Mouse (Mus musculus) spleen, adult 18-20 months (tissue): ENCODE results near the gene Habp4.

ENCODE experiments used
- DNase-seq, 2 experiments: peaks; one replicate each; pipeline ENCODE4 v3.0.0; 2022; ENCODE audit warnings: mixed read lengths in 2 of 2

The Habp4 gene

DNA sequence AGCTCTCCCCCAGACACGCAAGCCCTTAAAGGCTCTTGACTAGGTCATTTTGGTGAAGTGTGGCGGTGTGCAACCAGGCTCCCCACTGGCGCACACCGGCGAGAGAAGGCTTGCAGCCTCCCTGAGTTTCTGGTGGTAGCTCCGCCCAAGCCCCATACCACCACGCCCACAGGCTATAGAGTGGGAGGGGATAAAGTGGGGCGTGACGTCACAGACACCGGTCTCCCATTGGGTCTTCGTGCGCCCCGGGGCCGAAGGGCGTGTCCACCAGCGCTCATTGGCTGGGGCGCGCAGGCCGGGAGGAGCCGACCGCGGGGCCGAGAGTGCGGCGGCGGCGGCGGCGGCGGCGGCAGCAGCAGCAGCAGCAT lies at the start of gene Habp4:
Gene Habp4 (plus strand): TSS at position 277 of the 368 bp plus-strand sequence.
- peak; percentile 96 to 98 for DNase-seq

DNA sequence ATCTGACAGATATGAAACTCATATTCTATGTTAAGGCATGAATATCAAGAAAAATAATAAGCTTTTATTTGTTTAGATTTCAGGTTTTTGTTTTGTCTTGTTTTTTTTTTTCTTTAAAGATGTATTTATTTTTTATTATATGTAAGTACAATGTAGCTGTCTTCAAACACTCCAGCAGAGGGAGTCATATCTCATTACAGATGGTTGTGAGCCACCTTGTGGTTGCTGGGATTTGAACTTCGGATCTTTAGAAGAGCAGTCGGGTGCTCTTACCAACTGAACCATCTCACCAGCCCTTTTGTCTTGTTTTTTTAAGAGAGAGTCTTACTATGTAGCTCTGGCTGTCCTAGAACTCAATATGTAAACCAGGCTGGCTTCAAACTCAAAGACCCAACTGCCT lies 44.2 kb upstream of the Habp4 start:
- no peak for DNase-seq

GRCm38 (mm10) chr13:64120760-64121159 lies 40.9 kb upstream of the Habp4 start:
- no peak for DNase-seq

DNA sequence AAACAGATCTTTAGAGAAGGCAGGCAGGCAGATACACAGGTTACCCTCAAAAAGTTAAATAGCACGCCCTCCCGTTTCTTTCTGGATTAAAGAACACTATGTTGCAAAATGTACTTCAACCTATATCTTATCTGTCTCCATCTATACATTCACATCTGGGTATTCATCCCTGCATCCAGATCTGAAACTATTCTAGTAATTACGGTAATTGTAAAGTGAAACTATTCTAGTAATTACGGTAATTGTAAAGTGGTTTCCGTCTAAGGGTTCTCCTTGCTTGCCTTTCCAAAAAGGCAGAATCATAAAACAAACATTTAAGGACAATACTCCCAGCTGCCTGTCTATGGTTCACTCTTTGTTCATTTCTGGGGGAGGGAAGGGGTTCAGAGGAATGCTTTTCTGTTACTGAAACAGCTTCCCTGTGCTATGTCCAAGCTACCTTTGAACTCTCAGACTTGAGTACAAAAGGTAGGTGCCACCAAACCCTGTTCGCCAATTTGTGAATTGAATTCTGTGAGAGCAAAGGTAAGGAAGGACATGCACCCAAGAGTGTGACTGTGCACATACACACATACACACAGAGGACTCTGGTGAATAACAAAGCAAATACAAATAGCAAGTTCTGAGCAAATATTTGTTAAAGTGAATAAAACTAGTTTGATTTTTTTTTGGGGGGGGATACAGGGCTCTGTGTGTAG lies 38.0 kb upstream of the Habp4 start:
- DNase-seq, result no peak

DNA sequence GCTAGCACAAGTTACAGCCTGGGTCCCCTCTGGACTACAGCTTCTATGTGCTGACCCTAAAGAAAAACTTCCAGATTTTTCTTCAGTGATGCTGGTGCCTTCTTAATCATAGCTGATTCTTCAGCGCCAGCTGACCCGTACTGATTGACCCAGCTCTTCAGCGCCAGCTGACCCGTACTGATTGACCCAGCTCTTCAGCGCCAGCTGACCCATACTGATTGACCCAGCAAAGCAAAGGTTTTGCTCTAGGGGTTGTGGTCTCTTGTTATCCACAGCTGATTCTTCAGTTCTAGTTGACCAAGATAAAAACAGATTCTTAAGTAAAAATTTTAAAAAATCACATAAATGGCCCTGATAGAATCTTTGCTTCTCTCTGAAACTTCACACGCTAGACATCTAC lies 36.7 kb upstream of the Habp4 start:
- DNase-seq, result no peak

- DNase-seq, result no peak
These were observed 35.3 kb upstream of the Habp4 start for GRCm38 (mm10) chr13:64126316-64126715.

GRCm38 (mm10) chr13:64128858-64129615 lies 32.6 kb upstream of the Habp4 start, which contains the start of gene Slc35d2:
TSS of gene Slc35d2 (minus strand) at chr13:64129368.
- DNase-seq, result peak; percentile 66 to 79

DNA sequence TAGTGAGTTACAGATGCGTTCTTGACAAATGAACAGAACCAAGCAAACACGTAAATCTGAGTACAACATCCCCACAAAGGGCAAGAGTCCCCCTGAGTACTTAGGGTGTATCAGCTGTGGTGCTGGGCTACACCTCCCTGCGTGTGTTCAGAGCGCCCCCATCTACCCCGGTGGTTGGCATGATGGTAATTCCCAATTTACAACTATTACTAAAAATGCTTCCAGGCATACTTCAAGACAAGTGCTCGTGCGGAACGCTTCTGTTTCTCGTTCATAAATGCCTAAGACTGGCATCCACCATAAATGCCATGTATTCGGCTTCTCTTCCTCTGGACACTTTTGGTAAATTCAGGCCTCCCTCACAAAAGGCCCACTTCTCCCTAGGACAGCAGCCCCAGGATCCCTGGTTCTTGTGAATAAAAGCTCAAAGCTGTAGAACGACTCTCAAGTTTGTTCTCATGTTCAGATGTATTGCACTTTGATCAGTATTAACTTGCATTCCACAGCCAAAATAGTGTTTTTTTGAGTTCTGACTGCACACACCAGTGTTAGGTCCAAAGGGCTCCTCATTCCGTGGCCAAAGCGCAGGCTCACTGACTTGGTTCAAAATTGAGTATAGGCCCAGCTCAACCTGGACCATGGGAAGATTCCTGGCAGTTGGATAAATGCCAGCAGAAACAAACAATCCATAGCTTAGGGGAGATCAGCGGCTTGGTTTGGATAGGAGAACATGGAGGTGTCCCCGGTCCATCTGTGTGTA lies 31.8 kb upstream of the Habp4 start:
- peak; percentile 48 to 67 for DNase-seq

- no peak for DNase-seq
These were observed 11.5 kb upstream of the Habp4 start for GRCm38 (mm10) chr13:64150121-64150520.

- DNase-seq, result peak; percentile 81 to 88
These were observed 9.4 kb upstream of the Habp4 start for GRCm38 (mm10) chr13:64152241-64152669.

DNA sequence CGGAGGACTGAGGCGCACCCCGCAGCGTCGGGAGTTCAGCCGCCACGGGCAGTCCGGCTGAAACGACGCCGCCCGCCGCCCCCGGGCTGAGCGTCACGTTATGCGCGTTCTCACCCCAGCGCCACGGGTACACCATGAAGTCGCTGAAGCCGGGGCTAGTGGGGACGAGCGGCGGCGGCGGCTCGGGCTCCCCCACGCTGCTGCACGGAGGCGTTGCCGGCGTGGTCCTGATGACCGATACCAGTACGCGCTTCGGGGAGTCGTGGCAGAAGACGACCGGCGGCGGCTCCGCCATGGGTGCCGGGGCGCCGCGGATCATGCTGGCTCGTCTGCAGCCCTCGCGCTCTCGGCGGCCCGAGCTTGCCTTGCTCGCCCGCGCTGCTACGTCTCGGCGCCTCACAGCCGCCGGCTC lies 8.9 kb upstream of the Habp4 start:
- DNase-seq, result no peak

DNA sequence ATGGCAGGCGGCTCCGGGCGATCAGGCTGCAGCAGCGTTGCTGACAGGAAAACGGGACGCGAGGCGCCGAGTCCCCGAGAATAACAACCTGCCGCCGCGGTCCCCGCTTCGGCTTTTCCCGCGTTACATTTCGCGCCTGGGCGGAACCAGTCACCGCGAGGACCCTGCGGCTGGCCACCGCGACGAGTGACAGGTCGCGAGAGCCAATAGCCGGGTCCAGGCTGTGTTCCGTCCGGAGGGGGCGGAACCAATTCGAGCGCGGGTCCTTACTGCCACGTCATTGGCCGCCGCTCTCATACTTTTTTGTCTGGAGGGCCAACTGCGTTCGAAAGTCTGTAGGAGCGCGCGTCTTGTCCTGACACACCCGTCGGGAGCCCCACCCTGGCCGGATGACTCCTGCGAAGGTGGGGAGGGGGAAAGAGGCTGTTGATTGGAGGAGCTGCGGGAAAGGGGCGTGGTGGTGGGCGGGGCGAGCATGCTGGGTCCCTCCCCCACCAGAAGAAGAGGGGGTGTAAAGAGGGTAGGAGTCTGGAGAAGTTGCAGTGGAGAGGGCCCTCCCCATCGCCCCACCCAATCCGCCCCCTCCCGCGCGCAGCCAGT lies 8.4 kb upstream of the Habp4 start, which contains the start of gene Zfp367:
Gene Zfp367 (minus strand): TSS at position 120 of the 600 bp plus-strand sequence.
- peak; percentile 95 to 99 for DNase-seq

GRCm38 (mm10) chr13:64153751-64154267 lies 7.8 kb upstream of the Habp4 start:
- peak; percentile 33 to 43 for DNase-seq

DNA sequence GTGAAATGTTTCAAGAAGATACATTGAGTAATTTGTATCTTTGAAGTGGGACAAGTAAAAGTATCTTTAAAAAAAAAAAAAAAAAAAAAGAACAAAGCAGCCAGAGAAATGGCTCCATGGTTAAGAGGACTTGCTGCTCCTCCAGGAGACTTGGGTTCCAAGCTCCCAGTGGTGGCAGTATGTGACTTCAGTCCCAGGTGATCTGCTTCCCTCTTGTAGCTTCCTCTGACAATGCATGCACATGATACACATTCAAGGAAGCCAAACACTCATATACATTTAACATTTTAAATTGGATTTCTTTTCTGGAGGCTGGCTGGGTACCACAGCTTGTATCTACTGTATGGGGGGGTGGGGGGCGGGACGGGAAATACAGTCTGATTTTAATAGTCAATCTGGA lies 7.0 kb upstream of the Habp4 start:
- DNase-seq, result no peak

GRCm38 (mm10) chr13:64155171-64155571 lies 6.5 kb upstream of the Habp4 start:
- no peak for DNase-seq

DNA sequence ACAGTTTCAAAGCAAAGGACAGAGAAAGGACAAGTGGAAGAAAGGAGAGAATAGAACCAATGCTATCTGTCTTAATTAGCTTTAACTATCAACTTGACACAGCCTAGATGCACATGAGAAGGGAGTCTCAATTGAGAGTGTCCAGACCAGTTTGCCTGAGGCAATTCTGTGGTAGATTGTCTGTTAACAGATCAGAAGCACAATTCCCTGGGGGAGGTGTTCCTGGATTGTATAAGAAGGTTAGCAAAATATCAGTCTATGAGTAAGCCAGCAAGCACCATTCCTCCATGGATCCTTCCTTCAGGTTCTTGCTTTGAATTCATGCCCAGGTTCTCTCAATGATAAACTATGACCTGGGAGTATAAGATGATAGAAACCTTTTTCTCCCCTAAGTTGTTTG lies 4.7 kb upstream of the Habp4 start:
- no peak for DNase-seq

DNA sequence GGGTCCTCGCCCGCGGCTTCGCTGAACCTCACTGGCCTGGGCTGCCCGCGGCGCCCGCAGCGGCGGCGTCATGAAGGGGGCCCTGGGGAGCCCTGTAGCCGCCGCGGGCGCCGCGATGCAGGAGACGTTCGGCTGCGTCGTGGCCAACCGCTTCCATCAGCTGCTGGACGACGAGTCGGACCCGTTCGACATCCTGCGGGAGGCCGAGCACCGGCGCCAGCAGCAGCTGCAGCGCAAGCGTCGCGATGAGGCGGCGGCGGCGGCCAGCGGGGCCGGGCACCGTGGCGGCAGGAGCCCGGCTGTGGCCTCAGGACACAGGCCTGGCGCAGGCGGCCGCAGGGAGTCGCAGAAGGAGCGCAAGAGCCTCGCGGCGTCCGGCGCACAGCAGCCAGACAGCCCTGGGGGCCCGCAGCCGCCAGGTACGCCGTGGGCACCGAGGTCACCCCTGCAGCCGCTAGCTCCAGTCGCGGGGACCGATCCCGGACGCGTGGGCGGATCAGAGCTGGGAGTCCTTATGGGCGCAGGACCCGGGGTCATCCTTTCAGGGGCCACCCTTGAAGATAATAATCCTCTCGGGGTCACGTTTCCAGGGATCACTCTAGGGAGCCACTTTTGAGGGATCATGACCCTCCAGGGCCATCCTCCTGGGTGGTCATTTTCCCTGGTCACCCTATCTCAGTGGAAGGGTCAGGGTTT lies 440 bp downstream of the Habp4 start:
- DNase-seq, result peak in 1 of 2 experiments; percentile 31

GRCm38 (mm10) chr13:64162626-64163025 lies 1.0 kb downstream of the Habp4 start:
- DNase-seq, result no peak

- no peak for DNase-seq
These were observed 1.6 kb downstream of the Habp4 start for GRCm38 (mm10) chr13:64163147-64163715.

GRCm38 (mm10) chr13:64169746-64170145 lies 8.1 kb downstream of the Habp4 start:
- no peak for DNase-seq

DNA sequence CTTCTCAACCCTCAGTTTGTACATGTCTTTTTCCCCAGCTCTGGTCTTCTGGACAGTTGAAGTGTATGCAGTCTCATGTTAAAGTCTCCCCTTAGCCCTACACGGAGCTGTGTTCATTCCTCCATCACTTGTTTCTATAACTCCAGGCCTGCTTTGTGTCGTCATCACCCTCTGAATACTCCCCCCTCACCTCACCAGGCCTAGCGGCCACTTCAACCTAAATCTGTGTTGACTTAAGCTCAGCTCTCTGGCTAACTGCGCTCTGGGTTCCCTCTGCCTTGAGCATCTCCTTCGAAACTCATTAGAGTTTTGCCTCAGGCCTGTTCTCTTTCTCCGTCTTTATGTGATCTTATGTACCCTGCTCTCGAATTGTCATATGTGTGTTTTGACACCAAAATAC lies 16.4 kb downstream of the Habp4 start:
- DNase-seq, result no peak
